8 mouse cellular contexts compared by ENCODE assay signal in the genomic region with DNA sequence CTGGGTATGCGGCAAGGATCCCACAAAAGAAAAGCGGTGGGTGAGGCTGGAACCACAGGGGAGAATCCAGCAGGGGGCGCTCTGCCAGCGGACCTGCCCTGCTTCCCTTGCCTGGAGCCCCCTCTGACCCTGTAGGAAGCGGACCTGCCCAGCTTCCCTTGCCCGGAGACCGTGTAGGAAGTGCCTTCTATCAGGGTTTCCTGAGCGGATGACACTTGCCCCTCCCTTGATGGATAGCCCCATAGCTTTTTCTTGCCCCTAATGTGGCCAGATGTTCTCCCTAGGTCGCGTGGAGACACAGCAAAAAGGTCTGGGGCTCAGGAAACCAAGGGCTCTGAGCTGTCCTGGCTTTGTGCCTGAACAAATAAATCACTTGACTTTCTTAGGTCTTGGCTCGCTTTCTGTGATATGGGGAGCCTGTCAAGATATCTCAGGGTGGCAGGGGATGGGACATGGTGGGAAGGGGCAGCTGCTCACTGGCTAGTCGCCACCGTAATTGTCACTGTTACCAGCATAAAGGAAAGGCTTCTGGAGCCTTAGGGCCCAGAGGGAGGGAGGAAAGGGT. TPM values are rescaled to one million over a fixed set of nuclear protein-coding genes. Genes with fewer than 3 reads are reported as not detected.
DNase-seq lines count a peak whose midpoint lies in the region; ATAC-seq and TF ChIP-seq lines count a peak whose summit lies in the region.

No protein-coding gene starts in this region.

- H3K36me3 ChIP-seq in G1E (replicated peaks), result no peaks in the 10 kb centered on the region
- H3K36me3 ChIP-seq in forebrain, embryonic 10.5 days (replicated peaks), result no peaks in the 10 kb centered on the region
- no peaks in the 10 kb centered on the region for H3K36me3 ChIP-seq in heart, embryonic 16.5 days (ENCODE audit: control insufficient read depth, insufficient read depth)
- H3K36me3 ChIP-seq in kidney, postnatal 0 days (ENCODE audit: insufficient read depth, low read length), result no peaks in the 10 kb centered on the region
- no peaks in the 10 kb centered on the region for H3K36me3 ChIP-seq in lung, embryonic 14.5 days (ENCODE audit: insufficient read depth)

- no peak for TF ChIP-seq POLR2A in brain, embryonic 14.5 days (IDR thresholded peaks at IDR 0.05; ENCODE audit: borderline replicate concordance, extremely low read depth, insufficient read depth, insufficient read length, poor library complexity, severe bottlenecking)
- TF ChIP-seq POLR2A in olfactory bulb, adult 2 months (IDR thresholded peaks at IDR 0.05; ENCODE audit: insufficient read depth, low read depth, low read length), result no peak

- WGBS in forebrain, embryonic 10.5 days, result 15% methylated on average over 13 of the region's 13 CpGs
- WGBS in heart, embryonic 16.5 days, result 3% methylated on average over 13 of the region's 13 CpGs
- 4% methylated on average over 13 of the region's 13 CpGs for WGBS in kidney, postnatal 0 days
- 1% methylated on average over 13 of the region's 13 CpGs for WGBS in lung, embryonic 14.5 days
- WGBS in olfactory bulb, adult 2 months, result 17% methylated on average over 13 of the region's 13 CpGs

- ATAC-seq in G1E (ENCODE audit: extremely low read depth, insufficient number of reproducible peaks, low FRiP score, poor library complexity, severe bottlenecking), result no peak; the same call in 1 of the 2 replicates
- peak; percentile 89 for ATAC-seq in heart, embryonic 16.5 days (replicated peaks; ENCODE audit: extremely low read depth, insufficient read depth, low FRiP score)
- peak; percentile 74 for ATAC-seq in kidney, postnatal 0 days (replicated peaks; ENCODE audit: low FRiP score, low read depth)
- peak; percentile 88 for ATAC-seq in lung, embryonic 14.5 days (ENCODE audit: insufficient read depth)

- H3K4me2 ChIP-seq in heart, embryonic 16.5 days (ENCODE audit: low read depth, low read length), result peak overlapping the region; percentile 76
- peak overlapping the region; percentile 49 for H3K4me2 ChIP-seq in kidney, postnatal 0 days (ENCODE audit: low read length)
- H3K4me2 ChIP-seq in lung, embryonic 14.5 days, result peak overlapping the region; percentile 56

- TF ChIP-seq CTCF in G1E (IDR thresholded peaks at IDR 0.05; ENCODE audit: low read depth, low read length), result peak; percentile 21; the same call in 1 of the 2 replicates
- TF ChIP-seq CTCF in brain, embryonic 14.5 days (IDR thresholded peaks at IDR 0.05; ENCODE audit: borderline replicate concordance, extremely low read depth, insufficient read depth, insufficient read length), result peak; percentile 95
- TF ChIP-seq CTCF in kidney, postnatal 0 days (IDR thresholded peaks at IDR 0.05; ENCODE audit: low read depth), result peak; percentile 85
- TF ChIP-seq CTCF in lung, embryonic 14.5 days (IDR thresholded peaks at IDR 0.05; ENCODE audit: low read depth), result peak; percentile 89
- peak; percentile 76 for TF ChIP-seq CTCF in olfactory bulb, adult 2 months (IDR thresholded peaks at IDR 0.05; ENCODE audit: insufficient read depth, low read depth, low read length)

- no peaks in the 10 kb centered on the region for H3K9me3 ChIP-seq in G1E (replicated peaks)
- no peaks in the 10 kb centered on the region for H3K9me3 ChIP-seq in forebrain, embryonic 10.5 days
- no peaks in the 10 kb centered on the region for H3K9me3 ChIP-seq in heart, embryonic 16.5 days (replicated peaks; ENCODE audit: control insufficient read depth, low read length)
- no peaks in the 10 kb centered on the region for H3K9me3 ChIP-seq in kidney, postnatal 0 days (replicated peaks; ENCODE audit: low read length)
- no peaks in the 10 kb centered on the region for H3K9me3 ChIP-seq in lung, embryonic 14.5 days (ENCODE audit: low read depth, low read length)

- peak overlapping the region; percentile 68 for H3K9ac ChIP-seq in heart, embryonic 16.5 days (ENCODE audit: low read length)
- H3K9ac ChIP-seq in kidney, postnatal 0 days (ENCODE audit: low read depth, low read length), result peak overlapping the region; percentile 24; the same call in 1 of the 2 replicates
- peak overlapping the region; percentile 40; the same call in 1 of the 2 replicates for H3K9ac ChIP-seq in lung, embryonic 14.5 days

- no peaks in the 10 kb centered on the region for H3K4me1 ChIP-seq in G1E (ENCODE audit: insufficient read depth, low read depth, low read length)
- peaks cover 34% of the 10 kb centered on the region for H3K4me1 ChIP-seq in forebrain, embryonic 10.5 days
- H3K4me1 ChIP-seq in heart, embryonic 16.5 days (ENCODE audit: control insufficient read depth, insufficient read depth, low read length), result peaks cover 22% of the 10 kb centered on the region
- peaks cover 12% of the 10 kb centered on the region; the same call in 1 of the 2 replicates for H3K4me1 ChIP-seq in kidney, postnatal 0 days (replicated peaks; ENCODE audit: insufficient read depth, low read length)
- H3K4me1 ChIP-seq in lung, embryonic 14.5 days (ENCODE audit: insufficient read depth), result peaks cover 13% of the 10 kb centered on the region
- peaks cover 16% of the 10 kb centered on the region; the same call in 1 of the 2 replicates for H3K4me1 ChIP-seq in olfactory bulb, adult 2 months (ENCODE audit: control insufficient read depth, insufficient read depth, low read length)

- H3K4me3 ChIP-seq in G1E (ENCODE audit: low read depth, low read length), result no peak overlapping the region
- peak overlapping the region; percentile 42 for H3K4me3 ChIP-seq in forebrain, embryonic 10.5 days
- peak overlapping the region; percentile 43 for H3K4me3 ChIP-seq in heart, embryonic 16.5 days (ENCODE audit: low read length)
- H3K4me3 ChIP-seq in kidney, postnatal 0 days (replicated peaks; ENCODE audit: low read depth, low read length), result peak overlapping the region; percentile 6; the same call in 1 of the 2 replicates
- H3K4me3 ChIP-seq in lung, embryonic 14.5 days (ENCODE audit: low read depth, low read length), result peak overlapping the region; percentile 16; the same call in 1 of the 2 replicates
- peak overlapping the region; percentile 21 for H3K4me3 ChIP-seq in olfactory bulb, adult 2 months (ENCODE audit: insufficient read depth, low read depth, low read length)

- peaks cover 6% of the 10 kb centered on the region; the same call in 1 of the 2 replicates for H3K27me3 ChIP-seq in G1E (ENCODE audit: insufficient read depth, low read length)
- H3K27me3 ChIP-seq in forebrain, embryonic 10.5 days (ENCODE audit: poor library complexity, severe bottlenecking), result peaks cover 22% of the 10 kb centered on the region
- H3K27me3 ChIP-seq in heart, embryonic 16.5 days (ENCODE audit: control insufficient read depth, insufficient read depth, low read length), result no peaks in the 10 kb centered on the region
- H3K27me3 ChIP-seq in kidney, postnatal 0 days (ENCODE audit: insufficient read depth, low read length), result no peaks in the 10 kb centered on the region
- H3K27me3 ChIP-seq in lung, embryonic 14.5 days (ENCODE audit: insufficient read depth, low read length), result no peaks in the 10 kb centered on the region

- peak overlapping the region; percentile 85 for H3K27ac ChIP-seq in forebrain, embryonic 10.5 days
- peak overlapping the region; percentile 88 for H3K27ac ChIP-seq in heart, embryonic 16.5 days (ENCODE audit: low read length)
- peak overlapping the region; percentile 88 for H3K27ac ChIP-seq in kidney, postnatal 0 days
- peak overlapping the region; percentile 87 for H3K27ac ChIP-seq in lung, embryonic 14.5 days (ENCODE audit: low read depth)
- no peak overlapping the region for H3K27ac ChIP-seq in olfactory bulb, adult 2 months (ENCODE audit: insufficient read depth, low read depth, low read length)

- DNase-seq in G1E (ENCODE audit: low spot score), result no peak
- DNase-seq in brain, embryonic 14.5 days (ENCODE audit: low read depth), result peak; percentile 77
- peak; percentile 83 for DNase-seq in forebrain, embryonic 10.5 days (ENCODE audit: extremely low spot score, low spot score)
- peak; percentile 90 for DNase-seq in kidney, postnatal 0 days (ENCODE audit: low spot score)
- peak; percentile 89 for DNase-seq in lung, embryonic 14.5 days
- DNase-seq in yolk sac, embryonic 10.5 days (ENCODE audit: low spot score), result peak; percentile 81

RNA-seq across cellular contexts. Expression of gene Rbfox2, which starts 36.8 kb away (rescaled TPM):
- total RNA-seq in G1E (2014; fragmentation: Nextera tagmentation) (3.8 and 6.5 TPM in 2 replicates), G1E (2017) (1.5 and 2.3 TPM in 2 replicates)
- polyA plus RNA-seq in G1E (2012), result 1.1 and 2.1 TPM in 2 replicates
- 315 and 367 TPM in 2 replicates for polyA plus RNA-seq in brain, embryonic 14.5 days (2012; rRNA removed)
- polyA plus RNA-seq in forebrain, embryonic 10.5 days (2016; fragmentation: Nextera tagmentation; extraction: Ambion mirVana), result 35.8 and 39.0 TPM in 2 replicates
- polyA plus RNA-seq in heart, embryonic 16.5 days (2015; fragmentation: Nextera tagmentation; extraction: Ambion mirVana), result 61.8 and 64.7 TPM in 2 replicates
- polyA plus RNA-seq in kidney, postnatal 0 days (2015; fragmentation: Nextera tagmentation; extraction: Ambion mirVana), result 22.7 and 25.1 TPM in 2 replicates
- polyA plus RNA-seq in lung, embryonic 14.5 days (2014; fragmentation: Nextera tagmentation; extraction: Ambion mirVana), result 51.9 and 55.8 TPM in 2 replicates
- 46.1 TPM in 1 of 2 replicates, not detected in the other for polyA plus RNA-seq in olfactory bulb, adult 2 months (2012; ENCODE audit: insufficient read depth, insufficient read length, low replicate concordance, missing spikeins)

RNA-seq across cellular contexts. Expression of gene Apol7a, which starts 55.3 kb away (rescaled TPM):
- not detected in 2 replicates for total RNA-seq in G1E (2014; fragmentation: Nextera tagmentation)
- total RNA-seq in G1E (2017), result 0.11 TPM in 1 of 2 replicates, not detected in the other
- polyA plus RNA-seq in G1E (2012), result not detected in 2 replicates
- polyA plus RNA-seq in brain, embryonic 14.5 days (2012; rRNA removed), result not detected in 2 replicates
- not detected in 2 replicates for polyA plus RNA-seq in forebrain, embryonic 10.5 days (2016; fragmentation: Nextera tagmentation; extraction: Ambion mirVana)
- 0.19 and 0.39 TPM in 2 replicates for polyA plus RNA-seq in heart, embryonic 16.5 days (2015; fragmentation: Nextera tagmentation; extraction: Ambion mirVana)
- 0.09 and 0.13 TPM in 2 replicates for polyA plus RNA-seq in kidney, postnatal 0 days (2015; fragmentation: Nextera tagmentation; extraction: Ambion mirVana)
- polyA plus RNA-seq in lung, embryonic 14.5 days (2014; fragmentation: Nextera tagmentation; extraction: Ambion mirVana), result not detected in 2 replicates
- polyA plus RNA-seq in olfactory bulb, adult 2 months (2012; ENCODE audit: insufficient read depth, insufficient read length, low replicate concordance, missing spikeins), result not detected in 2 replicates

Comparison
In these comparisons a context has a peak if more than half of its experiments do, and no peak if none do; other contexts are left out.
1. CTCF ChIP-seq: peak in every context shown above with its lines; median percentile 95 in brain, embryonic 14.5 days; 89 in lung, embryonic 14.5 days; 85 in kidney, postnatal 0 days; 76 in olfactory bulb, adult 2 months; 21 in G1E.